Mouse (Mus musculus) forebrain, embryonic 12.5 days (tissue): ENCODE results near the gene Nemf. TPM values are rescaled to one million over a fixed set of nuclear protein-coding genes. Genes with fewer than 3 reads are reported as not detected.

Experiments
- ATAC-seq: fragments of 200-750 bp; cut with Nextera tagmentation; 2 replicates; pipeline ENCODE4 v1.8.0; 2017; ENCODE audit warnings: moderate TSS enrichment; ENCODE audit not compliant: low FRiP score
- H3K27ac ChIP-seq: fragments of 300-500 bp; sonication (generic); 2 replicates; pipeline ENCODE4 v1.5.1; 2016; ENCODE audit warnings: mild to moderate bottlenecking
- H3K27me3 ChIP-seq: fragments of 300-500 bp; sonication (generic); 2 replicates; pipeline ENCODE4 v1.6.1; 2016; ENCODE audit warnings: mild to moderate bottlenecking
- H3K36me3 ChIP-seq: fragments of 300-500 bp; sonication (generic); replicated peaks from 2 replicates; pipeline ENCODE4 v1.6.1; 2016; ENCODE audit warnings: mild to moderate bottlenecking
- H3K4me1 ChIP-seq: fragments of 300-500 bp; sonication (generic); 2 replicates; pipeline ENCODE4 v1.6.1; 2016
- H3K4me2 ChIP-seq: fragments of 300-500 bp; sonication (generic); 2 replicates; pipeline ENCODE4 v1.6.1; 2016; ENCODE audit warnings: mild to moderate bottlenecking, moderate library complexity
- H3K4me3 ChIP-seq: fragments of 300-500 bp; sonication (generic); replicated peaks from 2 replicates; pipeline ENCODE4 v1.5.1; 2016; ENCODE audit warnings: mild to moderate bottlenecking
- H3K9ac ChIP-seq: fragments of 300-500 bp; sonication (generic); 2 replicates; pipeline ENCODE4 v1.6.1; 2016; ENCODE audit warnings: mild to moderate bottlenecking
- H3K9me3 ChIP-seq: fragments of 300-500 bp; sonication (generic); 2 replicates; pipeline ENCODE4 v1.6.1; 2016
- WGBS: fragments of 180-500 bp; shearing (Covaris S2); methylation state at CpG from one replicate; pipeline ENCODE4 v1.1.7; 2016; 5-methylcytosine and 5-hydroxymethylcytosine counted together
- microRNA-seq: library from miRNA; unstranded; fragments of <30 nt; microRNA quantifications from one replicate; pipeline ENCODE4, GENCODE M21; 2017
- polyA plus RNA-seq: library from polyadenylated mRNA; unstranded; fragments of >200 nt; fragmentation: Nextera tagmentation; extraction: Ambion mirVana; gene quantifications from 2 replicates; pipeline ENCODE4 v1.2.1, GENCODE M21; 2016

The Nemf gene
- polyA plus RNA-seq, 1 experiment from 2014 or later, result 98.4 TPM

DNA sequence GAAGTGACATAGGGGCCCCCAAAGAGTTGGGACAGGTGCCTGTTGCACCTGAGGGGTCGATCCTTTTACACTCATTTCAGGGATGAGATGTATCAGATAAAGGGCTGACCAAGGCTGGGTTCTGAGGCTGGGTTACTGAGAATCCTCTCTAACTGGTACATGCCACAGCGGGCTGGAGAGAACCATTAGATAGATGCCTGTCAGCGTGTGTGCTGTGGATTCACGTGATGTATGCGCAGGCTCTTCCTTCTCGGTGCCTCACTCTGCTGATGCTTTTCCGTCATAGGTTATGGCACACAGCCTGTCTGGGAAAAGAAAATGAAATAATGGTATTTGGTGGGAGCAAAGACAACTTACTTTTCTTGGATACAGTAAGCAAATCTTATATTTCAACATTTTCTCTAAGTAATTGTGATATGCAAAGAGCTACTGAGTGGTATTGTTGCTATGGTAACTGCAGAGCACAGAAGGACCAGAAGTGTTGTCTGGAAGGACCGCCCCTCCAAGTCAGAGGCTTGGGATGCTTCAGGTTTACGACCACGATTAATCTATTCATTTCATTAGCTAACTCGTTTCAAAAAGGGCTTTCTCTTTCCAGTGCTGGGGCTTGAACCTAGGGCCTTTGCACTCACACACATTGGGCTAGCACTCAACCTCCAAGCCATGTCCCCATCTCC, 88.9 kb downstream of the Nemf start:
- Histone ChIP-seq H3K27ac (no peak overlapping the region), H3K4me2 (no peak overlapping the region), H3K36me3 (no peaks in the 10 kb centered on the region), H3K4me3 (no peak overlapping the region), H3K9me3 (no peaks in the 10 kb centered on the region), H3K27me3 (no peaks in the 10 kb centered on the region), H3K4me1 (no peaks in the 10 kb centered on the region), H3K9ac (no peak overlapping the region)
- ATAC-seq, result no peak
- 76% methylated on average over 11 of the region's 11 CpGs for WGBS

DNA sequence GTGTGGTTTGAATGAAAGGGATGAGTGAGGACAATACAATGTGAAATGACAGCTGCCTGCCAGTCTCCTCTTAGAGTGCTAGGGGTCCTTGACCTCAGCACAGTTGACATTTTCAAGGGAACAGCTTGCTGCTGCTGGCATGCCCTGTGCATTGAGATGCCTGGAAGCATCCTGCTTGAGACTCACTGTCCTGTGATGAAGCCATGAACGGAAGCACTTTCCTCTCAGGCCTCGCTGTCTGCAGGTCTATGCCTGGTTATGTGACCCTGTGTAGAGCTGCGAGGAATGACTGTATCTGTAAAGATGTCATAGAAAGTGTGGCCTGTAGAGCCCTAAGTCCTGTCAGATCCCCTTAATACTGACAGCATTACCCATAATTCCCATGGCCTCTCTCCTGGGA, 91.9 kb downstream of the Nemf start:
- no peak overlapping the region for H3K4me3 ChIP-seq
- H3K9ac ChIP-seq, result no peak overlapping the region
- no peak overlapping the region for H3K27ac ChIP-seq
- no peaks in the 10 kb centered on the region for H3K9me3 ChIP-seq
- no peak for ATAC-seq
- 92% methylated on average over 3 of the region's 3 CpGs for WGBS
- H3K4me1 ChIP-seq, result no peaks in the 10 kb centered on the region
- no peaks in the 10 kb centered on the region for H3K36me3 ChIP-seq
- no peaks in the 10 kb centered on the region for H3K27me3 ChIP-seq
- no peak overlapping the region for H3K4me2 ChIP-seq

DNA sequence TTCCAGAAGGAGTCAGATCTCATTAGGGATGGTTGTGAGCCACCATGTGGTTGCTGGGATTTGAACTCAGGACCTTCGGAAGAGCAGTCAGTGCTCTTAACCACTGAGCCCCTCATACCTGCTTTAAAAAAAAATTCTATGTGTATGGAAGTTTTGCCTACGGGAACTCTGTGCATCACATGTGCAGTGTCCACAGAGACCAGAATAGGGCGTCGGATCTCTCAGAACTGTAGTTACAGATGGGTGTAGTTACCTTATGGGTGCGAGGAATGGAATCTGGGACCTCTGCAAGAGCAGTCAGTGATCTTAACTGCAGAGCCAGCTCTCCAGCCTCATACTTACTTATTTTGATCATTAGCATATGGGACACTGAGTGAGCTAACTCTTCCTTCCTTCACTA, 94.7 kb downstream of the Nemf start:
- no peaks in the 10 kb centered on the region for H3K36me3 ChIP-seq
- no peak overlapping the region for H3K4me3 ChIP-seq
- 94% methylated on average over 5 of the region's 5 CpGs for WGBS
- ATAC-seq, result no peak
- no peaks in the 10 kb centered on the region for H3K9me3 ChIP-seq
- H3K27ac ChIP-seq, result no peak overlapping the region
- no peak overlapping the region for H3K4me2 ChIP-seq
- H3K4me1 ChIP-seq, result no peaks in the 10 kb centered on the region
- H3K27me3 ChIP-seq, result no peaks in the 10 kb centered on the region
- H3K9ac ChIP-seq, result no peak overlapping the region

Small RNA genes within 50 kb of the gene (microRNA-seq; reads per million reads assigned to microRNA genes)
- gene Gm47299 (not detected), gene Gm47305 (not detected)

Other genes starting within 250 kb of the Nemf start
- gene Rps29, start 198.0 kb downstream of the Nemf start, polyA plus RNA-seq, result 1,451 and 1,514 TPM in 2 replicates
- 29.7 and 32.0 TPM in 2 replicates for gene Lrr1, start 188.4 kb downstream of the Nemf start, polyA plus RNA-seq
- 480 and 487 TPM in 2 replicates for gene Rpl36al, start 173.1 kb downstream of the Nemf start, polyA plus RNA-seq
- gene Mgat2, start 173.0 kb downstream of the Nemf start, polyA plus RNA-seq, result 45.6 and 46.6 TPM in 2 replicates
- 38.6 and 41.0 TPM in 2 replicates for gene Gm49383, start 160.1 kb downstream of the Nemf start, polyA plus RNA-seq
- 15.0 and 17.4 TPM in 2 replicates for gene Dnaaf2, start 158.7 kb downstream of the Nemf start, polyA plus RNA-seq
- gene Gm49384, start 152.9 kb downstream of the Nemf start, polyA plus RNA-seq, result 31.2 and 37.9 TPM in 2 replicates
- 26.3 and 27.1 TPM in 2 replicates for gene Pole2, start 129.0 kb downstream of the Nemf start, polyA plus RNA-seq
- 3.5 and 5.5 TPM in 2 replicates for gene Klhdc1, start 116.0 kb downstream of the Nemf start, polyA plus RNA-seq
- 243 and 245 TPM in 2 replicates for gene Klhdc2, start 60.5 kb downstream of the Nemf start, polyA plus RNA-seq
- gene Arf6, start 15.0 kb upstream of the Nemf start, polyA plus RNA-seq, result 46.8 and 54.6 TPM in 2 replicates
- gene Gm9887, start 15.3 kb upstream of the Nemf start, polyA plus RNA-seq, result 2.1 and 2.3 TPM in 2 replicates
- gene Vcpkmt, start 225.9 kb upstream of the Nemf start, polyA plus RNA-seq, result 24.1 and 29.1 TPM in 2 replicates